Mouse (Mus musculus) hindbrain, postnatal 0 days (tissue): Measurements from ENCODE around the gene Fra10ac1. TPM values are rescaled to one million over a fixed set of nuclear protein-coding genes. Genes with fewer than 3 reads are reported as not detected.

Source experiments
- ATAC-seq: fragments of 200-750 bp; cut with Nextera tagmentation; 2 replicates; pipeline ENCODE4 v1.8.0; 2017; ENCODE audit warnings: mild to moderate bottlenecking, moderate TSS enrichment, moderate library complexity
- DNase-seq: peaks from one replicate; pipeline ENCODE4 v3.0.0-alpha.2; 2015; ENCODE audit warnings: low spot score
- H3K27ac ChIP-seq: fragments of 300-500 bp; sonication (generic); 2 replicates; pipeline ENCODE4 v1.5.1; 2014; ENCODE audit warnings: mild to moderate bottlenecking
- H3K27me3 ChIP-seq: fragments of 300-500 bp; sonication (generic); 2 replicates; pipeline ENCODE4 v1.6.1; 2014; ENCODE audit warnings: low read length, mixed read lengths; ENCODE audit not compliant: insufficient read depth
- H3K36me3 ChIP-seq: fragments of 300-500 bp; sonication (generic); 2 replicates; pipeline ENCODE4 v1.6.1; 2014; ENCODE audit warnings: low read length, mixed read lengths; ENCODE audit not compliant: insufficient read depth
- H3K4me1 ChIP-seq: fragments of 300-500 bp; sonication (generic); 2 replicates; pipeline ENCODE4 v1.6.1; 2014; ENCODE audit warnings: antibody characterized with exemption, low read length, mixed read lengths; ENCODE audit not compliant: insufficient read depth
- H3K4me2 ChIP-seq: fragments of 300-500 bp; sonication (generic); 2 replicates; pipeline ENCODE4 v1.6.1; 2014; ENCODE audit warnings: low read depth, mild to moderate bottlenecking, low read length, moderate library complexity, mixed read lengths
- H3K4me3 ChIP-seq: fragments of 300-500 bp; sonication (generic); 2 replicates; pipeline ENCODE4 v1.5.1; 2014; ENCODE audit warnings: low read length
- H3K9ac ChIP-seq: fragments of 300-500 bp; sonication (generic); replicated peaks from 2 replicates; pipeline ENCODE4 v1.6.1; 2014; ENCODE audit warnings: mild to moderate bottlenecking, low read length, moderate library complexity, mixed read lengths
- H3K9me3 ChIP-seq: fragments of 300-500 bp; sonication (generic); 2 replicates; pipeline ENCODE4 v1.6.1; 2016; ENCODE audit warnings: low read length, mixed read lengths
- CTCF ChIP-seq: IDR thresholded peaks from 2 replicates; pipeline ENCODE4 v1.5.1; 2016; ENCODE audit warnings: antibody characterized with exemption, control low read depth, low read depth
- WGBS: fragments of 180-500 bp; shearing (Covaris S2); extraction: QIAGEN DNeasy Blood & Tissue Kit; methylation state at CpG from one replicate; pipeline ENCODE4 v1.1.7; 2014; 5-methylcytosine and 5-hydroxymethylcytosine counted together
- polyA plus RNA-seq: library from polyadenylated mRNA; unstranded; fragments of >200 nt; fragmentation: Nextera tagmentation; extraction: Ambion mirVana; gene quantifications from 2 replicates; pipeline ENCODE4 v1.2.1, GENCODE M21; 2015
- total RNA-seq: library from RNA; depleted of rRNA; stranded (reverse); fragments of >200 nt; gene quantifications from 2 replicates; pipeline ENCODE4 v1.2.3, GENCODE M21; 2014

The Fra10ac1 gene
- total and polyA plus RNA-seq, 2 experiments from 2014 or later, result 3.4 to 30.9 TPM

GRCm38 (mm10) chr19:38198731-38199130 is 25.2 kb downstream of the Fra10ac1 start:
- no peaks in the 10 kb centered on the region for H3K9me3 ChIP-seq
- no peaks in the 10 kb centered on the region for H3K27me3 ChIP-seq
- TF ChIP-seq CTCF, result peak; percentile 68
- no peak overlapping the region for H3K27ac ChIP-seq
- ATAC-seq (no peak), DNase-seq (peak; percentile 70)
- H3K36me3 ChIP-seq, result peaks cover 6% of the 10 kb centered on the region
- no peaks in the 10 kb centered on the region for H3K4me1 ChIP-seq
- no peak overlapping the region for H3K4me2 ChIP-seq
- 89% methylated on average over 5 of the region's 5 CpGs for WGBS
- no peak overlapping the region for H3K9ac ChIP-seq
- H3K4me3 ChIP-seq, result no peak overlapping the region

DNA sequence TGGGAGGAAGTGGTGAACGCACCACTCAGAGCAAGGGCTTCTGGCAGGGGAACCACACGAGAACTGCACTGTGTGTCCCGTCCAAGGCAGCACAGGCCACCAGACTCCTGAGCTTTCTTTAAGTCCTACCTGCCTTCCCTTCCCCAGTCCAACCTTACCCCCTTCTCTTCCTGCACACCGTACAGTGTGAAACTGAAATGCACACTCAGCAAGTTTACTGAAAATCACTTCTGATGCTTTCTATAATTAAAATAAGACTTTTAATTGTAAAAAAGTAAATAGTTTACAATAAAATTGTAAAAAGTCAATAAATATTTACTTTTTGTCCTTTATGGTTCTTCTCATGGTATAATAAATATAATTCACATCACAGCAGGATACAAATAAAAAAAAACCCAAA is 28.7 kb downstream of the Fra10ac1 start:
- no peak for ATAC-seq
- Histone ChIP-seq H3K27ac (no peak overlapping the region), H3K9ac (no peak overlapping the region), H3K9me3 (no peaks in the 10 kb centered on the region), H3K4me3 (no peak overlapping the region), H3K4me2 (no peak overlapping the region), H3K27me3 (no peaks in the 10 kb centered on the region), H3K36me3 (no peaks in the 10 kb centered on the region), H3K4me1 (no peaks in the 10 kb centered on the region)
- 93% methylated on average over 4 of the region's 4 CpGs for WGBS
- no peak for DNase-seq
- TF ChIP-seq CTCF, result no peak

- TF ChIP-seq CTCF, result no peak
- Histone ChIP-seq H3K36me3 (0 out of 2 replicates have a peak, but pooled peaks cover 8% of the 10 kb centered on the region), H3K4me2 (no peak overlapping the region), H3K4me1 (no peaks in the 10 kb centered on the region), H3K9ac (no peak overlapping the region), H3K4me3 (no peak overlapping the region), H3K9me3 (no peaks in the 10 kb centered on the region), H3K27ac (no peak overlapping the region), H3K27me3 (no peaks in the 10 kb centered on the region)
- DNase-seq (no peak), ATAC-seq (no peak)
- WGBS, result 86% methylated on average over 5 of the region's 5 CpGs
Observed at GRCm38 (mm10) chr19:38191446-38191845, 32.5 kb downstream of the Fra10ac1 start.

DNA sequence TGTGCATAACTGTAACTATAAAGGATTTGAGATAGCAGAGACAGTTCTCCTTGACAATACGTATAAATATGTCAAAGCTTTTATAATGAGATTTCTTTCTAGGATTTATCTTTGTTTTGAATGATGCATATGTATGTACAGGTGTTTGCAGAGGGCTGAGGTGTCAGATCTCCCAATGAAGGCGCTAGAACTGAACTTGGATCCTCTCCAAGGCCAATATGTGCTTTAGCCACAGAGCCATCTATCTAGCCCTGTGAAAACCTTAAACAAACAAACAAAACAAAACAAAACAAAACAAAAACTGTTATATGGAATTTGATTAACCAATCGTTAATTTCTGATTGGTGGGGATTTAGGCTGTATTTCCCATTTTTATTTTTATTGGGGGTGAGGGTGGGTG is 33.4 kb downstream of the Fra10ac1 start:
- Histone ChIP-seq H3K9ac (no peak overlapping the region), H3K27ac (no peak overlapping the region), H3K9me3 (no peaks in the 10 kb centered on the region), H3K4me2 (no peak overlapping the region), H3K4me3 (no peak overlapping the region), H3K27me3 (no peaks in the 10 kb centered on the region), H3K36me3 (0 out of 2 replicates have a peak, but pooled peaks cover 8% of the 10 kb centered on the region), H3K4me1 (no peaks in the 10 kb centered on the region)
- no peak for TF ChIP-seq CTCF
- ATAC-seq (no peak), DNase-seq (no peak)
- WGBS, result 92% methylated on average over 3 of the region's 3 CpGs

DNA sequence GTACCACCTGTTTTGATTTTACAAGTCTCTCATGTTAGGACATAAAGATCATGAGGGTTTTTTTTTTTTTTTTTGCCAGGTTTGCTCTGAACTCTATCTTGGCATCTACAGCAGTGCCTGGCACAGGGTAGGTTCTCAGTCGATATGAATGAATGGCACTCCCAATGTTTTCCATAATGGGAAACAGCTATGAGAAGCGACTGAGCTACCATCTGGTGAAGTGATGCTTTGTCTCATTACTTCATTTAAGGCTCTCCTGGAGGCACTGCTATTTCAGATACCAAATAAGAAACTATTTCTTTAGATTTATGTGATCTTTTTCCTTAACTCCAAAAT is 36.6 kb downstream of the Fra10ac1 start:
- no peaks in the 10 kb centered on the region for H3K27me3 ChIP-seq
- no peak overlapping the region for H3K4me3 ChIP-seq
- H3K9ac ChIP-seq, result no peak overlapping the region
- no peaks in the 10 kb centered on the region for H3K9me3 ChIP-seq
- no peak for ATAC-seq
- no peaks in the 10 kb centered on the region for H3K4me1 ChIP-seq
- peak; percentile 14 for DNase-seq
- no peak for TF ChIP-seq CTCF
- 0 out of 2 replicates have a peak, but pooled peaks cover 8% of the 10 kb centered on the region for H3K36me3 ChIP-seq
- no peak overlapping the region for H3K4me2 ChIP-seq
- H3K27ac ChIP-seq, result no peak overlapping the region
- 75% methylated on average over 2 of the region's 2 CpGs for WGBS

- Histone ChIP-seq H3K36me3 (0 out of 2 replicates have a peak, but pooled peaks cover 8% of the 10 kb centered on the region), H3K27ac (no peak overlapping the region), H3K4me3 (no peak overlapping the region), H3K9me3 (no peaks in the 10 kb centered on the region), H3K4me2 (no peak overlapping the region), H3K4me1 (no peaks in the 10 kb centered on the region), H3K9ac (no peak overlapping the region), H3K27me3 (no peaks in the 10 kb centered on the region)
- DNase-seq, result peak; percentile 10
- WGBS, result 81% methylated on average over 5 of the region's 5 CpGs
- ATAC-seq, result no peak
- no peak for TF ChIP-seq CTCF
Observed at GRCm38 (mm10) chr19:38186631-38187344, 37.2 kb downstream of the Fra10ac1 start.

GRCm38 (mm10) chr19:38179675-38180074 is 44.3 kb downstream of the Fra10ac1 start:
- no peak for DNase-seq
- no peak for TF ChIP-seq CTCF
- 88% methylated on average over 9 of the region's 9 CpGs for WGBS
- Histone ChIP-seq H3K9ac (no peak overlapping the region), H3K9me3 (no peaks in the 10 kb centered on the region), H3K4me3 (no peak overlapping the region), H3K27me3 (no peaks in the 10 kb centered on the region), H3K27ac (no peak overlapping the region), H3K4me2 (no peak overlapping the region), H3K4me1 (no peaks in the 10 kb centered on the region), H3K36me3 (no peaks in the 10 kb centered on the region)
- no peak for ATAC-seq
